Mouse (Mus musculus): ENCODE data around the gene Ogdh.

DNA sequence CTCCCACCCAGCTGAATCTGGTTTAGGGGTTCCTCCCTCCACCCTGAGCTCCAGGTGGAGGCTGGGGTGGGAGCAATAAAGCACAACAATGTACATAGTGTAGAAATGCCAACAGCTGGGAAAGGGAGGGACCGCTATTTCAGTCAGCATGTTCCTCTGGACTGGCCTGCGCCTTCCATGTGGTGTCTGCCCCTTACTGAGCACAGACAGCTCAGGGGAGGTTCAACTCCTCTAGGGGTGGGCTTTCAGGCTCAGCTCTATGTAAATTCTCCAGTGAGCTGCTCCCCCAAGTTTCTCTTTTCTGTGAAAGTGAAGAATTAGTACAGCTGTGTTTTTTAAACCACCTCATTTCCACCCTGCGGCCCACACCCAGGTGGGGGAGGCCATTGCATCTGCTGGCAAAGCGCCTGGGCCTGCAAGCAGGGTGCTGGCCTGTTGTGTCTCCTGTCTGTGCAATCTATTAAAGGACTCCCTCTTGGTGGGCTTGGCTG, 114.2 kb downstream of the Ogdh start:
- TF ChIP-seq CTCF (IDR thresholded peaks at IDR 0.05; ENCODE audit: insufficient read depth, low read depth, low read length), result no peak
- no peak for TF ChIP-seq POLR2A (IDR thresholded peaks at IDR 0.05; ENCODE audit: insufficient read depth, low read depth, low read length)
